Mouse (Mus musculus) kidney, postnatal 36 days (tissue): Measurements from ENCODE around the gene Vac14.
A peak's percentile ranks its signal among the peaks of the same experiment; 100 is the strongest.

Experiments used
- DNase-seq, 2 experiments: peaks; one replicate each; pipeline ENCODE4 v3.0.0; 2021 to 2022; ENCODE audit warnings: mixed read lengths in 2 of 2

Vac14 gene

GRCm38 (mm10) chr8:110754713-110755112 lies 136.3 kb downstream of the Vac14 start:
- no peak for DNase-seq

GRCm38 (mm10) chr8:110755511-110756170 lies 137.3 kb downstream of the Vac14 start:
- DNase-seq, result no peak

GRCm38 (mm10) chr8:110756196-110756595 lies 137.8 kb downstream of the Vac14 start:
- DNase-seq, result no peak

DNA sequence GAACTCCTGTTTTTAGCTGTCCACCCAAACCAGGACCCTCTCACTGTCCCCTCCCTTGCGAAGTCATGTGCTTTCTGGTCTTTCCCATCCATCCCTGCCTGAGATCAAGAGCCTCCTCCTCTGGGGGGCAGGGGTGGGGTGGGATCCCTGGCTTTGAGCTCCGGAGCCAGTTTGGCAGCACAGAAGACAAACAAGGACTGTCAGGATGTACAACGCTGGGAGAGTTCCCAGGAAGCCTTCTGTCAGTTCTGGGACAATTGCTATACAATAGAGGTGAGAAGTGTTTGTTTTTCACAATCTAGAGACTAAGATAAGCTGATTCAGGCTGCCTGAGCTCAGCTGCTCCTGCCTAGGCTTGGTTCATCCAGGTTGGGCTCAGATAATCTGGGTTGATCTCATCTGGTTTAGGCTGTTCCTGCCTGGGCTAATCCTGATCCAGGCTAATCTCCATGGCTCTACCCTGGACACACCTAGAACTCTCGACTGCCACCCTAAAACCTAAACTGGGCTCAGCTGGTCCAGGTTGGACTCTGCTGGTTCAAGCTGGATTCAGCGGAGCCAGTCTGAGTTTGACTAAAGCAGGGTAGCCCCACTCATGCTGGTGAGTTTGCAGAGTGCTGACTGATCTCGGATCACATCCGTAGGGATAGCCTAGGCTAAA lies 142.0 kb downstream of the Vac14 start:
- DNase-seq, result peak; percentile 32 to 40

DNA sequence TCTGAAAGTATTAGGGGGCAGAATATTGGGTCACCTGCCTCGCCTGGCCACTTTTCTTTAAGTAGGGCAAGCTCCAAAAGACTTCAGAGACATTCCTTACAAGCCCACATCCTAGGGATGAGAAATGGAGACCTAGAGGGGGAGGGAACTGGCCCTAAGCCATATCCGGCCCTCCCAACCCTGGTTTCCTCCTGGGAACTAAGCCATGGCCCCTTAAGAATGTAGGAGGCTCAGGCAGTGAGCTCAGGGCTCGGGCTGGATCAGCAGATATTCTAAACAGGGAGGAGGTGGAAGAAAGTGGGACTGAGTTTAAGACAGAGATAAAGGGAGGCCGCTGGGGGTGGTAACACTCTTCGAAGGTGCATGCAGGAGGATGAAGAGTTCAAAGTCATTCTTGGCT lies 142.8 kb downstream of the Vac14 start:
- peak; percentile 83 to 86 for DNase-seq

- peak; percentile 13 to 42 for DNase-seq
These were observed 143.6 kb downstream of the Vac14 start for GRCm38 (mm10) chr8:110761988-110762387.

DNA sequence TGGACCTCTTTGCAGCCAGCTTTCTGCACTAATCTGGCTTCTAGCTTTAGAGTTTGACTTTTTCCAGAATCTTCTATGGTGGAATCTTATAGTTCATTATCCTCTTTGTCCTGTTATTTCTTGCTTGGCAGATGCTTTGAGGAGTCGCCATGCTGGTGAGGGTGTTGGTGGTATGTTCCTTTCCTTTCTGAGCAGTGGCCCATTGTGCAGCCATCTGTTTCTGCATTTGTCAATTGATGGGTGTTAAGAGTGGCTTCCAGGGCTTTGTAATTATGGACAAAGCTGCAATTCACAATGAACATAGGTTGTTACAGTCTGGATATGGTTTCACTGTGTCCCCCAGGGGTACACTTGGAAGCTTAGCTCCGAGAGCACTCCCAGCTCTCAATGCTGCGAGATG lies 146.3 kb downstream of the Vac14 start:
- no peak for DNase-seq

GRCm38 (mm10) chr8:110767261-110767660 lies 148.9 kb downstream of the Vac14 start:
- no peak for DNase-seq
